Mouse (Mus musculus): ENCODE data around the gene Apoa2. TPM values are rescaled to one million over a fixed set of nuclear protein-coding genes. Genes with fewer than 3 reads are reported as not detected.
"Not testable (repeated sequence)": the region's sequence is repeated elsewhere in the genome, so short reads cannot be mapped to it uniquely, and the experiment has no call there.

Apoa2 gene
- total RNA-seq, 1 experiment from 2014 or later, result not detected

- no peak for ATAC-seq (replicated peaks in 1 of 2; ENCODE audit: insufficient read depth in 1 of 2, low FRiP score in 2 of 2, low TSS enrichment in 1 of 2, low read depth in 1 of 2, poor library complexity in 2 of 2, severe bottlenecking in 2 of 2)
These were observed 5.4 kb downstream of the Apoa2 start for GRCm38 (mm10) chr1:171230215-171230614.

GRCm38 (mm10) chr1:171231844-171232243 is 7.0 kb downstream of the Apoa2 start:
- peak; percentile 47 to 50; a peak in 1 of 4 replicates for ATAC-seq (replicated peaks in 1 of 2; ENCODE audit: insufficient read depth in 1 of 2, low FRiP score in 2 of 2, low TSS enrichment in 1 of 2, low read depth in 1 of 2, poor library complexity in 2 of 2, severe bottlenecking in 2 of 2)

DNA sequence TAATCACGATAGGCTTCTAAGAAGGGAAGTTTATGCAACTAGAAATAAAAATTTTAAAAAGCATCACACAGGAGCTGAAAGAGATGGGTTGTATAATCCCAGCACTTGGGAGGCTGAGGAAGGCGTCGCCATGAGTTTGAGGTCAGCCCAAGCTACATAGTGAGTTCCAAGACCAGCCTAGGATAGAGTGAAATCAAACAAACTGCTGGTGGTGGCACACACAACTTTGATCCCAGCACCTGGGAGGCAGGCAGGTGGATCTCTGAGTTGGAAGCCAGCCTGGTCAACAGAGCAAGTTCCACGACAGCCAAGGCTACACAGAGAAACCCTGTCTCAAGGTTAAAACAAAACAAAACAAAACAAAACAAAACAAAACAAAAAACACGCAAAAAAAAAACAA is 7.5 kb downstream of the Apoa2 start:
- no peak for ATAC-seq (replicated peaks in 1 of 2; ENCODE audit: insufficient read depth in 1 of 2, low FRiP score in 2 of 2, low TSS enrichment in 1 of 2, low read depth in 1 of 2, poor library complexity in 2 of 2, severe bottlenecking in 2 of 2)

DNA sequence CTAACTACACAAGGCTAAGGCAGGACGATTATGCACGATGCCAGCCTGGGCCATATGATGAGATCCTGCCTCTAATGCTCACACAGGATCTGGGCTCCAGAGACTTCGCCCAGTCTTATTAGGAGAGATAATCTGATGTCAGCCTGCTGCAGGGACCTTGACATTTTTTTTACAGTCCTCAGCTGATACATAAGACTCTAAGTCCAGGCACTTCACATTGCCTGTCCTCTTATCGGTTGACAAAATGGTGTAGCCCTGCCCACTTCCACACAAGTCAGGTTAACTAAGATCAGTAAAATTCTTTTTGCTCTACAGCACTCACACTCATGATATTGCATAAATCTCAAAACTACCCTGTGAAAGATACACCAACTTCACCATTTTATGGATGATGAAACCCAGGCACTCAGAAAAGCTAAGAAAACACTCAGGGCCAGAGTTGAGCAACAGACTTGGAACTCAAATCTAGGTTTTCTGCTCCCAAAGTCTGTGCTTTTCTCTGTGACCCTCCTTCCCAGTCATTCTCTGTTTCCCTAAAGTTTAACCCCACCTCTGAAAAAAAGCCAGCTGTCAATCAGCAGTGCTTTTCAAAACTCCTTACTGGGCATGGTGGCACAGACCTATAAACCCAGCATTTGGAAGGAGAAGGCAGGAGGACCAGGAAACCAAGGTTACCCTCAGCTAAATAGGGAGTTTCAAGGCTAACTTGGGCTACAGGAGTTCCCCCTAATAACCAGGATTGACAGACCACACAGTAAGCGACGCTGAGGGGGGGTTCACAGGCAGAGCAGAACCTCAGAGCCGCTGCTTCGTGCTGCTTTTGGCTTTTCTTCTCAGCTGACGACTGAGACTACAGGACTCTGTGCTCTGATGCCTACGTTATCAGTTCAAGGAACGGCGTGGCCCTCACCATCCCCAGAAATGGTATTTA is 8.2 kb downstream of the Apoa2 start:
- ATAC-seq (replicated peaks in 1 of 2; ENCODE audit: insufficient read depth in 1 of 2, low FRiP score in 2 of 2, low TSS enrichment in 1 of 2, low read depth in 1 of 2, poor library complexity in 2 of 2, severe bottlenecking in 2 of 2), result peak in 1 of 2 experiments; percentile 3; a peak in 2 of 4 replicates

GRCm38 (mm10) chr1:171234126-171234525 is 9.3 kb downstream of the Apoa2 start, which contains the start of gene Fcer1g:
TSS of gene Fcer1g (minus strand) at chr1:171234365.
- peak; percentile 40 to 75 for ATAC-seq (replicated peaks in 1 of 2; ENCODE audit: insufficient read depth in 1 of 2, low FRiP score in 2 of 2, low TSS enrichment in 1 of 2, low read depth in 1 of 2, poor library complexity in 2 of 2, severe bottlenecking in 2 of 2)

DNA sequence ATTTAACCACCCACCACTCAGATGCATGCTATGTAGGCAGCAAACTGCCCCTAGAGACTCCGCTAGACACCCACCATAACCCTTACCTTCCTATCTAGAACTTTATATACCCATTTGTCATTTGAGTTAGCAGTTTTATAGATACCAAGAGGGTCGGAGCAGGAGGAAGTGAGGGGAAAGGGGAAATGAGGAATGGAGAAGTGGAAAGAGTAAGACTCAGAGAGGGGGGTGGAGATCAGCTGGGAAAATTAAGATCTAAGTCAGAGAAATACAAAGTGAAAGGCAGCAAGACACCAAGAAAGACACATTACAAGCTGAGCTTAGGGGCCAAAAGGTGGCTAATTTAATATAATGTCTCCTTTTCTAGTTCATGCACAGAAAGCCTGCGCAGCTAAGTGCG is 9.7 kb downstream of the Apoa2 start:
- ATAC-seq (replicated peaks in 1 of 2; ENCODE audit: insufficient read depth in 1 of 2, low FRiP score in 2 of 2, low TSS enrichment in 1 of 2, low read depth in 1 of 2, poor library complexity in 2 of 2, severe bottlenecking in 2 of 2), result peak; percentile 12 to 13; a peak in 1 of 4 replicates

DNA sequence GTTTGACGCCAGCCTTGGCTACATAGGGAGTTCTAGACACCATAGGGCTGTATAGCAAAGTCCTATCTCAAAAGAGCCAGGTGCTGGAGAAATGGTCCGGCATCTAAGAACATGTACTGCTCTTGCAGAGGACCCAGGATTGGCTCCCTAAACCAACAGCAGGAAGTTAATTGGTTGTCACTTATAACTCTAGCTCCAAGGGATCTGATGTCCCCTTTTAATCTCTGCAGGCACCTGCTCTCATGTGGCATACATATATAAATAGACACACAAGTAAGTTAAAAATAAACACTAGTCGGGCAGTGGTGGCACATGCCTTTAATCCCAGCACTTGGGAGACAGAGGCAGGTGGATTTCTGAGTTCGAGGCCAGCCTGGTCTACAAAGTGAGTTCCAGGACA is 10.9 kb downstream of the Apoa2 start:
- ATAC-seq (replicated peaks in 1 of 2; ENCODE audit: insufficient read depth in 1 of 2, low FRiP score in 2 of 2, low TSS enrichment in 1 of 2, low read depth in 1 of 2, poor library complexity in 2 of 2, severe bottlenecking in 2 of 2), result no peak

GRCm38 (mm10) chr1:171237438-171237837 is 12.6 kb downstream of the Apoa2 start:
- ATAC-seq (replicated peaks in 1 of 2; ENCODE audit: insufficient read depth in 1 of 2, low FRiP score in 2 of 2, low TSS enrichment in 1 of 2, low read depth in 1 of 2, poor library complexity in 2 of 2, severe bottlenecking in 2 of 2), result no peak

DNA sequence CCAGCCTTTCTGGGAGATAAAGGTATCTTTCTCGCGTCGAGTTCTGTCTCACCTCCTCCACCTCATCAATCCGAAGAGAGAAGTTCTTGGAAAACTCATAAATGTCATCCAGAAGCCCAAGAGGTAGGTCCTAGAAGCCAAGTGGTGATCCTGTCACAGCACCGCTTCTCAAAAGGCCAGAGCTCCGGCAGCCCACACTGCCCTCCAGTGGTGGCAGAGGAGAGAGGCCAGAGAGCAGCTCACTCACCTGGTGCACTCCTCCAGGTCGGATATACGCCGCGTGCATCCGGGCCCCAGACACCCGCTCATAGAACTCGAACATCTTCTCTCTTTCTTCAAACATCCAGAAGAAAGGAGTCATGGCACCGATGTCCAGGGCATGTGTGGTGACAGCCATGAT is 13.6 kb downstream of the Apoa2 start:
- peak; percentile 58 to 74; a peak in 3 of 4 replicates for ATAC-seq (replicated peaks in 1 of 2; ENCODE audit: insufficient read depth in 1 of 2, low FRiP score in 2 of 2, low TSS enrichment in 1 of 2, low read depth in 1 of 2, poor library complexity in 2 of 2, severe bottlenecking in 2 of 2)

GRCm38 (mm10) chr1:171239992-171240744 is 15.3 kb downstream of the Apoa2 start:
- ATAC-seq (replicated peaks in 1 of 2; ENCODE audit: insufficient read depth in 1 of 2, low FRiP score in 2 of 2, low TSS enrichment in 1 of 2, low read depth in 1 of 2, poor library complexity in 2 of 2, severe bottlenecking in 2 of 2), result no peak

GRCm38 (mm10) chr1:171240911-171241310 is 16.1 kb downstream of the Apoa2 start:
- no peak for ATAC-seq (replicated peaks in 1 of 2; ENCODE audit: insufficient read depth in 1 of 2, low FRiP score in 2 of 2, low TSS enrichment in 1 of 2, low read depth in 1 of 2, poor library complexity in 2 of 2, severe bottlenecking in 2 of 2)

GRCm38 (mm10) chr1:171241952-171242351 is 17.1 kb downstream of the Apoa2 start:
- not testable (repeated sequence) for ATAC-seq (replicated peaks in 1 of 2; ENCODE audit: insufficient read depth in 1 of 2, low FRiP score in 2 of 2, low TSS enrichment in 1 of 2, low read depth in 1 of 2, poor library complexity in 2 of 2, severe bottlenecking in 2 of 2)

DNA sequence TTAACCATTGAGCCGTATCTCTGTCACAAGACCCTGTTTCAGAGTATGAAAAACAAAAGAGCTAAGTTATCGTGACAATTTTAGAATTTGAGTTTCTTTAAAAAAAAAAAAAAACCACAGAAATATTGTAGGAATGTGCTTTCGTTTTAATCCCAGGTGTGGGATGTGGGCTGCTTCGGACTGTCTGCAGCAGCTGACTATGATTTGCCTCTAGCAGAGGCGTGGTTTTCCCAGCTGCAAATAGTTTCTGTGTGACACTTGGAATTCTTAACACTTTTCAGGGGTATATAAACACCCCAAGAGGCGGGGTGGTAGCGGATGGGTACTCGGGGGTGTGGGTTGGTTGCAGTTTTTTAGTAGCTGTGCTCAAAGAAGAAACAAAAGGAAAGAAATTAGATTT is 20.5 kb downstream of the Apoa2 start:
- no peak for ATAC-seq (replicated peaks in 1 of 2; ENCODE audit: insufficient read depth in 1 of 2, low FRiP score in 2 of 2, low TSS enrichment in 1 of 2, low read depth in 1 of 2, poor library complexity in 2 of 2, severe bottlenecking in 2 of 2)

GRCm38 (mm10) chr1:171246709-171247452 is 22.0 kb downstream of the Apoa2 start:
- peak; percentile 97 to 99 for ATAC-seq (replicated peaks in 1 of 2; ENCODE audit: insufficient read depth in 1 of 2, low FRiP score in 2 of 2, low TSS enrichment in 1 of 2, low read depth in 1 of 2, poor library complexity in 2 of 2, severe bottlenecking in 2 of 2)

GRCm38 (mm10) chr1:171247453-171247841 is 22.6 kb downstream of the Apoa2 start:
- ATAC-seq (replicated peaks in 1 of 2; ENCODE audit: insufficient read depth in 1 of 2, low FRiP score in 2 of 2, low TSS enrichment in 1 of 2, low read depth in 1 of 2, poor library complexity in 2 of 2, severe bottlenecking in 2 of 2), result peak in 1 of 2 experiments; percentile 3; a peak in 1 of 4 replicates

DNA sequence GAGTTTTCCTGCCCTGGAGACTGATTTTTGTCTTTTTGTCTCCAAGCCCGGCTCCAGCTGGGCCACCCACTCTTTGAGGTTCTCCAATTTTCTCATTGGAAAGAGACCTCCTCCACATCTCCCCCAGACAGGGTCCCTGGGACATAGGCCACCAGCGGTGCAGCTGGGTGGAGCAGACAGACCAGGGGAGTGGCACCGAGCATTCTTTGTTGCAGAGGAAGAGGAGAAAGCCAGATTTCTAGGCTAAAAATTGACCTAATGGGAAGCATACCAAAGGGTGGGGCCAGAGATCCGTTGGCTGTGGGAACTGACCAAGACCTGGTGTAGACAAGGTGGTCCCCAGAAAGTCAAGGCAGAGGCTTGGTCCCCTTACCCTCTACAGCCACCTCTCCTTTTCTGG is 23.1 kb downstream of the Apoa2 start:
- no peak for ATAC-seq (replicated peaks in 1 of 2; ENCODE audit: insufficient read depth in 1 of 2, low FRiP score in 2 of 2, low TSS enrichment in 1 of 2, low read depth in 1 of 2, poor library complexity in 2 of 2, severe bottlenecking in 2 of 2)

DNA sequence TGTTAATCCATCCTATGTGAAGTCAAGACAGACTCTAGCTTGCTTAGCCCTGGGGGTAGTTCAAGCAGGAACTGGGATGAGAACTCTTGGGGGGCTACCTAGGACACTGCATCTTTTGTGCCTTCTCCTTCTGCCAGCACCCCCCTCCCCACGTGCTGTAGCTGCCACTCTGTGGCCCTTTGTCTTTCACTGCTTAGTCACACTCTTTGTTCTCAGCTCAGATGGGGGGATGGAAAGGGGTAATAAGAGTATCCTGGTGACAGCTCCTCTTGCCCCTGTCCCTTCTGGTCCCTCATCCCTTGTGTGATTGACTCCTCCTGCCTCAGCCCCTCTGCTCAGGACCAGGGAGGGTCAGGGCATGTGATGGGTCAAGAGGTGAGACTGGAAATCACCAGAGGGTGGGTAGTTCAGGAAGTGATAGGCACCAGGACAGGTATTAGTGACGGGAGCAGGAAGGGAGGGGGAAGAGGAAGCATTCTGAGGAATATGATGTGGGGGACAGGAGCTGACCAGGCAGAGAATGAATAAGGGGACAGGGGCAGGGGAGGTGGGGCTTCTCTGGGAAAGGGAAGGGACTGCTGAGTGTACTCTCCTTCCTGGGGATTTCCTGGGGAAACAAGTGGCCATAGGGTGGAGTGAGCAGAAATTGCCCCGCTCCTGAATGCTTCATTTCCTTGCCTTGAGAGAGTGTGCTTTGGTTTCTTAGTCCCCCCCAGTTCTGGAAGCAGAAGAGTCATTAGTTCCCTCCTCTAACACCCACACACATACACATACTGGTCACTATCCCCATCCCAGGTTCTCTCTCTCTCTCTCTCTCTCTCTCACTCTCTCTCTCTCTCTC is 23.8 kb downstream of the Apoa2 start:
- no peak for ATAC-seq (replicated peaks in 1 of 2; ENCODE audit: insufficient read depth in 1 of 2, low FRiP score in 2 of 2, low TSS enrichment in 1 of 2, low read depth in 1 of 2, poor library complexity in 2 of 2, severe bottlenecking in 2 of 2)

Measured in hematopoietic stem cell, adult 5-6 weeks (primary cell).